Mouse (Mus musculus): Measurements from ENCODE around the gene Retn. TPM values are rescaled to one million over a fixed set of nuclear protein-coding genes. Genes with fewer than 3 reads are reported as not detected.

The Retn gene
- polyA plus RNA-seq, 1 experiment from 2014 or later: 0.32 TPM

DNA sequence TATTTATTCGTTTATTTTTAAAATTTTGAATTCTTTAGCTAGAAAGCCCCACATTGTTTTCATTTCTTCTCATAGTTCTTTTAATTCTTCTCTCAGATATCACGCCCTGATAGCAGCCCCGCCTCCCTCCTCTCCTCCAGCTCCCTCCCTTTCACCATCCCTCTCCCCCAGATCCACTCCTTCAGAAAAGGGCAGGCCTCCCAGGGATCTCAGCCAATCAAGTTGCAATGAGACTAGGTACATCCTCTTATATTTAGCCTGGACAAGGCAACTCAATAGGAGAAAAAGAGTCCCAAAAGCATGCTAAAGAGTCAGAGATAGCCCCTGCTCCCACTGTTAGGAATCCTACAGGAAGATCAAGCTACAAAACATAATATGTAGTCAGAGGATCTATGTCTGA is 19.1 kb downstream of the Retn start:
- peaks cover 7% of the 10 kb centered on the region; the same call in 1 of the 2 replicates for H3K4me1 ChIP-seq (ENCODE audit: control insufficient read depth, insufficient read depth, low read length)
- H3K4me2 ChIP-seq (ENCODE audit: low read length): no peak overlapping the region
- H3K36me3 ChIP-seq (ENCODE audit: control insufficient read depth, insufficient read depth, low read length): peaks cover 10% of the 10 kb centered on the region
- no peaks in the 10 kb centered on the region for H3K9me3 ChIP-seq (replicated peaks; ENCODE audit: control insufficient read depth, low read length)
- no peak overlapping the region for H3K4me3 ChIP-seq (ENCODE audit: low read depth, low read length)
- ATAC-seq (no peak), DNase-seq (ENCODE audit: low spot score) (no peak)
- no peaks in the 10 kb centered on the region for H3K27me3 ChIP-seq (replicated peaks; ENCODE audit: control insufficient read depth, insufficient read depth, low read length)
- H3K9ac ChIP-seq (ENCODE audit: low read length): no peak overlapping the region
- WGBS: 50% methylated on average over 3 of the region's 3 CpGs
- no peak overlapping the region for H3K27ac ChIP-seq (ENCODE audit: low read depth, low read length)

DNA sequence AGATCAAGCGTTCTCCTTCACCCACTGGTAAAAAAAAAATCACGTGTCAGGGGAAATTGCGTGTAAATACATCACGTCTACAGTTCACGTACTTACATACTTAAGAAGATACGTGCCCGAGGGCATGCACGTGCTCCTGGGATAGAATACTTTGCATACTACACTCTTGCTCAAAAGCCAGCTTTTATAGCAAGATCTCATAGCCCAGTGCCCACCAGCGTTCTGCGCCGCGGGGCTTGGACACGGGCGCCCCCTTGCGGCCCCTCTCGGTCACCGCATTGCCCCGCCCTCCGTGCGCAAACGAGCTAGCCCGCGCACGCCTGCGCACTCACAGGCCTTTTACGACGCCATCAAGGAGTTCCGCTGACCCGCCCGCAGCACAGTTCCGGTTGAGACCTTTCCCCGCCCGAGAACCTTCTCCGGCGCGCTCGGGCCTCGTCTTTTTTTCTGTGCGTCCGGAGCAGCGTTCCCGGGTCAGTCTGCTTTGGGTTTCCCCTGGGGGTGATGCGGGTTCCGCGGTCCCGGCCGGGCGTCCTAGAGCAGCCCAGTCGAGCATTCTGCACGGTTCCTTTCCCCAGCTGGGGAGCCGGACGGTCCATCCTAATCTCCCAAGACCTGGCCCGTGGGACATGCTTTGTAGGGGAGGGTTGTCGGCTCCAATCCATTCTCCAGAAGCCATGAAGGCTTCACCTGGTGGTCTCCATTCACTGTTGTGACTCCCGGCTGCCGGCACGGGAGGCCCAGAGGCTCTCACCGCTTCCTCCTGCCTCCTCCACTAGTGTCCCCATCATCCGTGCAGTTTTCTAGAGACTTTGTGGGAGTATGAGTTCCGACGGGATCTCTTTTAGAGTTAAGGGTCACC is 20.8 kb downstream of the Retn start, which contains the start of gene Trappc5:
Gene Trappc5 (plus strand): TSS at position 169 of the 862 bp plus-strand sequence.
- peak within 1 kb of the TSS; percentile 81 for H3K27ac ChIP-seq (ENCODE audit: low read depth, low read length)
- H3K9ac ChIP-seq (ENCODE audit: low read length): peak within 1 kb of the TSS; percentile 97
- H3K36me3 ChIP-seq (ENCODE audit: control insufficient read depth, insufficient read depth, low read length): peaks cover 27% of the 10 kb centered on the region
- 1% methylated on average over 61 of the region's 61 CpGs for WGBS
- peaks cover 7% of the 10 kb centered on the region; the same call in 1 of the 2 replicates for H3K4me1 ChIP-seq (ENCODE audit: control insufficient read depth, insufficient read depth, low read length)
- ATAC-seq: peak; percentile 83
- H3K27me3 ChIP-seq (replicated peaks; ENCODE audit: control insufficient read depth, insufficient read depth, low read length): no peaks in the 10 kb centered on the region
- DNase-seq (ENCODE audit: low spot score): peak; percentile 96
- H3K4me2 ChIP-seq (ENCODE audit: low read length): peak within 1 kb of the TSS; percentile 85
- H3K9me3 ChIP-seq (replicated peaks; ENCODE audit: control insufficient read depth, low read length): no peaks in the 10 kb centered on the region
- peak within 1 kb of the TSS; percentile 94 for H3K4me3 ChIP-seq (ENCODE audit: low read depth, low read length)

DNA sequence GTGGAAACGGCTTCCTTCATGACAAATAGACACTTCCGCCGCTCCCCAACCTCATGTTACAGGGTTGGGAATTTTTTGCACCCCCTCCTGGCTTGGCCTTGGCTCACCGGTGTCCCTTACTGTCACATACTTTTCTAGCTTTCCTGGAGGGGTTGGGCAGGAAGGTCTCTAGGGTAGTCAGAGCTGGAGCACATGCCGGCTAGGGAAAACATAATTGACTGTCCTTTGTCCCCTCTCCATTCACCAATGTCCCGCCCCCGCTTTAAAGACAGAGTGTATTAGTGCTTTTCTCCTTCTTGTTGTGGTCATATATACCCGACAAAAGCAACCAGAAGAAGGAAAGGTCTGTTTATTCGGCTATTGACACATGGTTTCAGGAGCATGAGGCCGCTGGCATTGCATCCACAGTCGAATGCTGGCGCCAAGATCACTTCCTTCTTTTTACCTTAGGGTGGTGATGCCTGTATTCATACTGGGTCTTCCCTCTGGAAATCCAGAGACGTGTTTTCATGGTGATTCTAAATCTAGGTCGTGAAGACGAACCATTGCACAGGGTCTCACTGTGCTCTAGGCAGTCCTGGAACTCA is 21.5 kb downstream of the Retn start:
- peak overlapping the region; percentile 97 for H3K9ac ChIP-seq (ENCODE audit: low read length)
- peaks cover 7% of the 10 kb centered on the region; the same call in 1 of the 2 replicates for H3K4me1 ChIP-seq (ENCODE audit: control insufficient read depth, insufficient read depth, low read length)
- H3K4me3 ChIP-seq (ENCODE audit: low read depth, low read length): peak overlapping the region; percentile 94
- H3K27ac ChIP-seq (ENCODE audit: low read depth, low read length): peak overlapping the region; percentile 81; the same call in 1 of the 2 replicates
- DNase-seq (ENCODE audit: low spot score): peak; percentile 7
- H3K9me3 ChIP-seq (replicated peaks; ENCODE audit: control insufficient read depth, low read length): no peaks in the 10 kb centered on the region
- WGBS: 4% methylated on average over 15 of the region's 15 CpGs
- ATAC-seq: peak; percentile 6; the same call in 1 of the 2 replicates
- peaks cover 34% of the 10 kb centered on the region for H3K36me3 ChIP-seq (ENCODE audit: control insufficient read depth, insufficient read depth, low read length)
- H3K4me2 ChIP-seq (ENCODE audit: low read length): peak overlapping the region; percentile 85
- no peaks in the 10 kb centered on the region for H3K27me3 ChIP-seq (replicated peaks; ENCODE audit: control insufficient read depth, insufficient read depth, low read length)

DNA sequence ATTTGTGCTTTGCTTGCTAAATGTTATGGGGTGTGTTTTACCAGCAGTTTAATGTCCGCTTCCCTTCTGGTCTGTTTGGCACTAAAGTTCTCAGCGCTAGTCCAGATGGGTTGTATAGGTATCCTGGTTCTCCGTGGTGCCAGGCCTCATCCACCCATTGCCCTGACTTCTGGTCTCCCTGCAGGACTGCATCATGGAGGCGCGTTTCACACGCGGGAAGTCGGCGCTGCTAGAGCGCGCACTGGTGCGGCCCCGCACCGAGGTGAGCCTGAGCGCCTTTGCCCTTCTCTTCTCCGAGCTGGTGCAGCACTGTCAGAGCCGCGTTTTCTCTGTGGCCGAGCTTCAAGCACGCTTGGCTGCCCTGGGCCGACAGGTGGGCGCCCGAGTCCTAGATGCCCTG is 23.3 kb downstream of the Retn start:
- Histone ChIP-seq H3K27me3 (replicated peaks; ENCODE audit: control insufficient read depth, insufficient read depth, low read length) (no peaks in the 10 kb centered on the region), H3K4me1 (ENCODE audit: control insufficient read depth, insufficient read depth, low read length) (peaks cover 7% of the 10 kb centered on the region; the same call in 1 of the 2 replicates), H3K4me2 (ENCODE audit: low read length) (no peak overlapping the region), H3K4me3 (ENCODE audit: low read depth, low read length) (no peak overlapping the region), H3K36me3 (ENCODE audit: control insufficient read depth, insufficient read depth, low read length) (peaks cover 35% of the 10 kb centered on the region), H3K9ac (ENCODE audit: low read length) (no peak overlapping the region), H3K27ac (ENCODE audit: low read depth, low read length) (no peak overlapping the region), H3K9me3 (replicated peaks; ENCODE audit: control insufficient read depth, low read length) (no peaks in the 10 kb centered on the region)
- 96% methylated on average over 23 of the region's 23 CpGs for WGBS
- no peak for ATAC-seq
- no peak for DNase-seq (ENCODE audit: low spot score)

DNA sequence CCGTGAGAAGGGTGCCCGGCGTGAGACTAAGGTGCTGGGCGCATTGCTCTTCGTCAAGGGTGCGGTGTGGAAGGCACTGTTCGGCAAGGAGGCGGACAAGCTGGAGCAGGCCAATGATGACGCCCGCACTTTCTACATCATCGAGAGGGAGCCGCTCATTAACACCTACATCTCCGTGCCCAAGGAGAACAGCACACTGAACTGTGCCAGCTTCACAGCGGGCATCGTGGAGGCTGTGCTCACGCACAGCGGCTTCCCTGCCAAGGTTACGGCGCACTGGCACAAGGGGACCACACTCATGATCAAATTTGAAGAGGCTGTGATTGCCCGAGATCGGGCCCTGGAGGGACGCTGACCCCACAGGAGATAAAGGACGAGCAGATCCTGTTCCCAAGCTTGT is 23.7 kb downstream of the Retn start:
- peaks cover 35% of the 10 kb centered on the region for H3K36me3 ChIP-seq (ENCODE audit: control insufficient read depth, insufficient read depth, low read length)
- 95% methylated on average over 23 of the region's 23 CpGs for WGBS
- no peak for DNase-seq (ENCODE audit: low spot score)

DNA sequence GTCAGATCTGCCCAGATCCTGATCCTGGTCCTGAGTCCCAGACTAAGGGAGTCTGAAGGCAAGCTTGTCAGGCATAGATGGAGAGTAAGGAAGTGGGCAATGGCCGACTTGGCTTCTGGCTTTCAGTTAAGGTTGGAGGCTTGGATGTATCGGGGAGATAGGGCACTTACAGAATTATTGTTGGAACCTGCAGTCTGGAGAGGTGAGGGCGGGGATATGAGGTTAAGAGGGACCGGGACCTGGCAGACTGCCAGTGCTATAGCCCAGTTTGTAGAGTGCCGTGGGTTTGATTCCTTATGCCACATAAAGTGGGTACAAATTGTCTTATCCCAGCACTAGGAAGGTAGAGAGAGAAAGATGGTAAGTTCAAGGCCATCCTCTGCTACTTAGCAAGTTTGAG is 24.1 kb downstream of the Retn start:
- H3K9ac ChIP-seq (ENCODE audit: low read length): no peak overlapping the region
- no peaks in the 10 kb centered on the region for H3K27me3 ChIP-seq (replicated peaks; ENCODE audit: control insufficient read depth, insufficient read depth, low read length)
- no peaks in the 10 kb centered on the region for H3K9me3 ChIP-seq (replicated peaks; ENCODE audit: control insufficient read depth, low read length)
- 78% methylated on average over 5 of the region's 5 CpGs for WGBS
- no peak overlapping the region for H3K4me3 ChIP-seq (ENCODE audit: low read depth, low read length)
- ATAC-seq (no peak), DNase-seq (ENCODE audit: low spot score) (no peak)
- no peak overlapping the region for H3K4me2 ChIP-seq (ENCODE audit: low read length)
- H3K27ac ChIP-seq (ENCODE audit: low read depth, low read length): no peak overlapping the region
- peaks cover 7% of the 10 kb centered on the region; the same call in 1 of the 2 replicates for H3K4me1 ChIP-seq (ENCODE audit: control insufficient read depth, insufficient read depth, low read length)
- peaks cover 35% of the 10 kb centered on the region for H3K36me3 ChIP-seq (ENCODE audit: control insufficient read depth, insufficient read depth, low read length)

More for the DNA sequence above, 23.7 kb downstream of the Retn start:
- Histone ChIP-seq H3K27ac (ENCODE audit: low read depth, low read length) (no peak overlapping the region), H3K4me1 (ENCODE audit: control insufficient read depth, insufficient read depth, low read length) (peaks cover 7% of the 10 kb centered on the region; the same call in 1 of the 2 replicates), H3K4me3 (ENCODE audit: low read depth, low read length) (no peak overlapping the region), H3K9me3 (replicated peaks; ENCODE audit: control insufficient read depth, low read length) (no peaks in the 10 kb centered on the region), H3K27me3 (replicated peaks; ENCODE audit: control insufficient read depth, insufficient read depth, low read length) (no peaks in the 10 kb centered on the region), H3K4me2 (ENCODE audit: low read length) (no peak overlapping the region), H3K9ac (ENCODE audit: low read length) (no peak overlapping the region)
- no peak for ATAC-seq

DNA sequence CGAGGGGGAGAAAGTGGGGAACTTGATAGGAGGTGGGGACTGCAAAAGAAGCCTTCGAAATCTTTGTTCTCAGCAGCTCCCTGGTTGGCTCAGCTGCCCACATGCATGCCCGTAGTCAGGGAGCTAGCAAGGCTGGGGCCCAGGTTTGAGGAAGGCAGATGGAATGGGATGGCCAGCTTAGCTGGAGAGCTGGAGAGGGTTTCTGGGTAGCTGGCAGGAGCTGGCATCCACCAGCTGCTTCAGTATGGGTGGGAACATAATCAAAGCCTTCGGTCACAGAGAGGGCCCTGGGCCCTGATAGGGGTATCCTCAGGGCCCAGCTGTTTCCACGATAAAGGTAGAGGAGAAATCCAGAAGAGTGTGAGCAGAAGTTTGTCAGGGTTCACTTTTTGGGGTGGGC is 26.9 kb downstream of the Retn start:
- H3K27me3 ChIP-seq (replicated peaks; ENCODE audit: control insufficient read depth, insufficient read depth, low read length): no peaks in the 10 kb centered on the region
- peaks cover 6% of the 10 kb centered on the region; the same call in 1 of the 2 replicates for H3K4me1 ChIP-seq (ENCODE audit: control insufficient read depth, insufficient read depth, low read length)
- no peaks in the 10 kb centered on the region for H3K9me3 ChIP-seq (replicated peaks; ENCODE audit: control insufficient read depth, low read length)
- H3K9ac ChIP-seq (ENCODE audit: low read length): no peak overlapping the region
- no peak for ATAC-seq
- peaks cover 35% of the 10 kb centered on the region for H3K36me3 ChIP-seq (ENCODE audit: control insufficient read depth, insufficient read depth, low read length)
- H3K4me3 ChIP-seq (ENCODE audit: low read depth, low read length): no peak overlapping the region
- H3K27ac ChIP-seq (ENCODE audit: low read depth, low read length): no peak overlapping the region
- WGBS: 90% methylated on average over 5 of the region's 5 CpGs
- H3K4me2 ChIP-seq (ENCODE audit: low read length): no peak overlapping the region
- DNase-seq (ENCODE audit: low spot score): no peak

DNA sequence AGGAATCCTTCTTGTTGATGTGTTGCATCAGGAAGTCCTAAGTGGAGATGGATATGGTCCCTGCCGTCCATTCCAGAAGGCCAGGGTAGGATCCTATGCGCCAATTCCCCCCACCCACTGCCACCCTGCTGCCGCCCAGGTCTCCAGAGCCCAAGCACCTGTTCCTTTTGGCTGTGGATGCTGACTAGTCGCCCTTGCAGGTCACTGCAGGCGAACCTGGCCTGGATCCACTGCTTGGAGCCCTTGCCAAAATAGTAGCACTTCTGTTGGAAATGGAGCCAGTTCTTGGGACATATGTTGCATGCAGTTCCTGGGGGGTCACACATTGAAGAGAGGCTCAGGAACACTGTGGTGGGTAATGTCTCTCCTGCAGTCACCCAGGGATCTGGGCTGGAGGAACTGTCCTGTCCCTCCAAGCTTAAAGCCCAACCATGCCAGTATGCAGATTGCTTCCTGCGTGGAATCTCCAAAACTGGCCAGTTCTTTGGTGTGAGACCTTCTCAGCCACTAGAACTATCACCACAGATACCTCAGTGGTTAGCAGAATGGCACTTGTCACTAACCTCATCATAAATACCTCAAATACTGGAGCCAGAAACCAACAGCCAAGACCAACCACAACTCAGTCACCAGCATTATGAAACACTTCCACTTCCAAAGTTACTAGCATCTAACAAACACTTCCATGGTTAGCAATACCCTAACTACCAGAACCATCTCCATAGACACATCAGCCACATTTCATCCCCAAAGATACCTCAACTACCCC is 28.0 kb downstream of the Retn start:
- H3K36me3 ChIP-seq (ENCODE audit: control insufficient read depth, insufficient read depth, low read length): peaks cover 35% of the 10 kb centered on the region
- H3K9ac ChIP-seq (ENCODE audit: low read length): no peak overlapping the region
- no peak overlapping the region for H3K4me2 ChIP-seq (ENCODE audit: low read length)
- H3K9me3 ChIP-seq (replicated peaks; ENCODE audit: control insufficient read depth, low read length): no peaks in the 10 kb centered on the region
- no peaks in the 10 kb centered on the region for H3K4me1 ChIP-seq (ENCODE audit: control insufficient read depth, insufficient read depth, low read length)
- H3K27me3 ChIP-seq (replicated peaks; ENCODE audit: control insufficient read depth, insufficient read depth, low read length): no peaks in the 10 kb centered on the region
- ATAC-seq (no peak), DNase-seq (ENCODE audit: low spot score) (no peak)
- 74% methylated on average over 6 of the region's 6 CpGs for WGBS
- no peak overlapping the region for H3K4me3 ChIP-seq (ENCODE audit: low read depth, low read length)
- H3K27ac ChIP-seq (ENCODE audit: low read depth, low read length): no peak overlapping the region
